Mouse (Mus musculus) gastrocnemius, adult 8-10 months (tissue): ENCODE measurements around the gene Myef2. TPM values are rescaled to one million over a fixed set of nuclear protein-coding genes. Genes with fewer than 3 reads are reported as not detected.

ENCODE experiments used
- DNase-seq, 2 experiments: peaks; one replicate each; pipeline ENCODE4 v3.0.0; 2022; ENCODE audit warnings: low spot score in 2 of 2
- total RNA-seq, 4 experiments: library from RNA; stranded (reverse); gene quantifications; 2 replicates each; pipeline ENCODE4 v1.2.4; 2022

Gene Myef2
- total RNA-seq, 4 experiments from 2014 or later: 1.2 to 1.7 (median 1.3) TPM

DNA sequence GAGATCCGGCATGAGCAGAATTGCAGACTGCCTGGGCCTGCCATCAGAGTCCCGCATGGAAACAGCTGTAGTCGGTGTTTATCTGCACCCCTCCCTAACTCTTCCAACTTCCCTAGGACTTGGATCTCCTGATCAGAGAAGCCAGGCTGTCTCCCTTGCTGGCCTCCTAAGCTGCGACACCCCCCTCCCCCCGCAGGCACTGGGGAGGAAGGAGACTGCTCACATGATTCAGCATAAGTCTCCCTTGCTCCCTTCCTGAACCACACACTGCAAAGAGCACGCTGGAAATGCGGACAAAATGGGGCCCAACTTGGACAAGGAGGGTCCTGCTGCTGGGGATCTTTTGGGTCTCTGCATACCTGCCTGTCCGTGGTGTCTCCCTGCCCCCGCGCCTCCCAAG is 55.6 kb downstream of the Myef2 start, which contains the start of gene Slc24a5:
Gene Slc24a5, plus strand, starts transcription at position 231 of the 400 bp plus-strand sequence.
- no peak for DNase-seq

DNA sequence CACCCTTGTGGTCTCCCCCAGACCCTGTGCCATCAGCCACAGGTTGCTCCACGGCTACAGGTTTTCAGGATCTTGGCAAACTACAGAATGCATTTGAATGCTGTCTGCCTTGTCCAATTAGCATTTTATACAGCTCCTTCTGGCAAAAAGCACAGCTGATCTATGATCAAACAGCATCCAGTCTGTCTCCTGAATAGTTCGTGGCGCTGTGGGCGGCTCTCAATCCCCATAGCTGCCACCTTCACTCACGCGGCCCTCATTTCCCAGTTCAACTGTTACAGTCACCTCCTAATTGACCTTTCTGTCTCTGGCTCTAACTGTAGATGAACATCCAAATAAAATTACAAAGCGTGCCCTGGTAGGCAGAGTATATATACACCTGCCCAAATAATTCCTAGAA is 56.1 kb downstream of the Myef2 start:
- DNase-seq: no peak

DNA sequence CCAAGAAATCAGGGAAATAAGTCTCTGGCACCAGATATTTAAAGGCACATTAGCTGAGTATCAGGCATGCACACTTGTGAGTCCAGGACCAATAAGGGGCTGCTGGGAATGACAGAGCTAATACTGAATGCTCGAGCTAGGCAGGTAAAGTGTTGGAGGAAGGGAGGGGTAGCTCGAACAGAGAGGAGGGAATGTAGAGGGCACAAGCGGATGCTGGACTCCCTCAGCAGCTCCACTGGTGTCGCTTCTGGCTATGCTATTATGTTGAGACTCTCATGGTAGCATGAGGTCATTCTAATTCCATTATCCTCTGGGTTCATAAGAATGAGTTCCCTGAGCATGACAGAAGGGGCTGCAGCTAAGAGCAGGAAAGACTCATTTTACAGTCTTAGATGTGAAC is 60.5 kb downstream of the Myef2 start:
- DNase-seq: no peak

DNA sequence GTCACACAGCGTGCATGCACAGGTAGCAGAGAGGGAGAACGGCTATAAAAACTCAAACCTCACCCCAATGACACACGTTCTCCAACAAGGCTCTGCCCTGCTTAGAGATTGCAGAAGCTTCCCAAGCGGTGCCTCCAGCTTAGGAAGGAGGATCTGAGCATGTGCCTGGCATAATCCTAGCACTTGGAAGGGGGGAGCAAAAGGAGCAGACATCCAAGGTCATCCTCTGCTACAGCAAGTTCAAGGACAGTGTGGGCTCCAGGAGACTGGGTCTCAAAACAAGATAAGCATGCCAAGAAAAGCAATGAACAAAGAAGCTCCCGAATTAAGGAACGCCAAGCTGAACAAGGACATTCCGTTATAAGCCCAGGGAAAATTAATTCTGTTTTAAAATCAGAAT is 62.0 kb downstream of the Myef2 start:
- no peak for DNase-seq

DNA sequence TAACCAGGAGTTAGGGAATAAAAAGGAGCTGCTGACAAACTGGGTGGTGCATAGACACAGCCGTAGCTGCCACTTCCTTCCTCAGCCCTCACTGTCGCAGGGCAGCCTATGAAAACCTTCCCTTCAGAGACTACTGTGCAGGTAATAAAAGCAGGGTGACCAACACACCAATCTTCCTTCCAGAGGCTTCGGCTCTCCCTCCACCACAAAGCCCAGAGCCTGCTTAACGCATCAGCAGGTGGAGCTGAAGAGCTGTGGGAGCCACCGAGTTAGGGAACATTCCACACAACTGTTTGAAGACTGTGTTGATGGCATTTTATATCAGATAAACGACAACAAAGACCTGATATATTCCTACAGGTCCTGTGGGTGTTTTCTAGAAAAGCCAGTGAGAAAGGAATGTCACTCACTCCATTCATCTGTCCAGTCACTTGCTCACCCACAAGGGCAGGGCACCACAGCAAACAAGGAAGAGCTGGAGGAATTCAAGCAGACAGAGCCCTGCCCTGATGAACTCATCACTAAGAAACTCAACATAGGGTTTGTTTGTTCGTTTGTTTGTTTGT is 66.1 kb downstream of the Myef2 start:
- DNase-seq: no peak

DNA sequence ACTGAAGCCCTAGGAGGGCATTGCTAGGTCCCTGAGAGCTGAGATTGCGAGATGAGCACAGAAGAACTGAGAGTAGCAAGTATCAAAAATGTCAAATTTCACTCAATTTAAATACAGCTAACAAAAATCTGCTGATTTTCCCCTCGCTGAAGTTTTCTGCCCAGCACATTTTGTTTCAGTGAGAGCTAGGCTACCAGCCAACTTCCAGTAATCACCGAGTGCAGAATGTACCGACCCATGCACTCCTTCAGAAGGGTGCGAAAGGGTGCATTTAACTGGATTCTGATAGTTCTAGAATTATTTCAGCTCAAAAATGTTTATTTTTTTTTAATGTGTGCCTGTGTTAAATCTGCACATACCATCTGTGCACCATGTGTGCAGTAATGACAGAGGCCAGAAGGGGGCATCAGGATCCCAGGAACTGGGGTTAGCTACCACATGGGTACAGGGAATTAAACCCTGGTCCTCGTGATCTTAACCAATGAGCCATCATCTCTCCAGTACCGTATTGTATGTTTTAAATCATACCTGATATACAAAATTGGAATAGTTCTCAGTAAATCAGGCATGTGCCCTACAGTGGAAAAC is 68.1 kb downstream of the Myef2 start:
- no peak for DNase-seq

Other genes starting within 250 kb of the Myef2 start
- gene Slc24a5, start 55.5 kb downstream of the Myef2 start, total RNA-seq: not detected
- gene Ctxn2, start 13.0 kb upstream of the Myef2 start, total RNA-seq: not detected
- not detected for gene Slc12a1, start 28.8 kb upstream of the Myef2 start, total RNA-seq
- gene Dut, start 123.5 kb upstream of the Myef2 start, total RNA-seq: 1 to 10 TPM; 6.7 to 8.3 (median 7.6) TPM